Mouse (Mus musculus) midbrain, embryonic 13.5 days (tissue): ENCODE measurements around the gene Cenpb. TPM values are rescaled to one million over a fixed set of nuclear protein-coding genes. Genes with fewer than 3 reads are reported as not detected.
A peak's percentile ranks its signal among the peaks of the same experiment; 100 is the strongest.
"Not testable (repeated sequence)": the region's sequence is repeated elsewhere in the genome, so short reads cannot be mapped to it uniquely, and the experiment has no call there.

Experiments
- ATAC-seq: fragments of 200-750 bp; cut with Nextera tagmentation; 2 replicates; pipeline ENCODE4 v1.8.0; 2017; ENCODE audit warnings: mild to moderate bottlenecking, moderate TSS enrichment, moderate library complexity
- H3K27ac ChIP-seq: fragments of 300-500 bp; sonication (generic); 2 replicates; pipeline ENCODE4 v1.5.1; 2015; ENCODE audit warnings: inconsistent platforms, mild to moderate bottlenecking, moderate library complexity
- H3K27me3 ChIP-seq: fragments of 300-500 bp; sonication (generic); 2 replicates; pipeline ENCODE4 v1.6.1; 2015; ENCODE audit warnings: mild to moderate bottlenecking, inconsistent platforms
- H3K36me3 ChIP-seq: fragments of 300-500 bp; sonication (generic); 2 replicates; pipeline ENCODE4 v1.6.1; 2015; ENCODE audit warnings: mild to moderate bottlenecking, inconsistent platforms
- H3K4me1 ChIP-seq: fragments of 300-500 bp; sonication (generic); replicated peaks from 2 replicates; pipeline ENCODE4 v1.6.1; 2015; ENCODE audit warnings: inconsistent platforms
- H3K4me2 ChIP-seq: fragments of 300-500 bp; sonication (generic); replicated peaks from 2 replicates; pipeline ENCODE4 v1.6.1; 2015; ENCODE audit warnings: moderate library complexity, mild to moderate bottlenecking, inconsistent platforms
- H3K4me3 ChIP-seq: fragments of 300-500 bp; sonication (generic); replicated peaks from 2 replicates; pipeline ENCODE4 v1.5.1; 2015; ENCODE audit warnings: mild to moderate bottlenecking, inconsistent platforms
- H3K9ac ChIP-seq: fragments of 300-500 bp; sonication (generic); replicated peaks from 2 replicates; pipeline ENCODE4 v1.6.1; 2015; ENCODE audit warnings: mild to moderate bottlenecking, inconsistent platforms
- H3K9me3 ChIP-seq: fragments of 300-500 bp; sonication (generic); 2 replicates; pipeline ENCODE4 v1.6.1; 2016; ENCODE audit warnings: mild to moderate bottlenecking, inconsistent platforms
- WGBS: fragments of 180-500 bp; shearing (Covaris S2); methylation state at CpG from one replicate; pipeline ENCODE4 v1.1.7; 2015; 5-methylcytosine and 5-hydroxymethylcytosine counted together
- polyA plus RNA-seq: library from polyadenylated mRNA; unstranded; fragments of >200 nt; fragmentation: Nextera tagmentation; extraction: Ambion mirVana; gene quantifications from 2 replicates; pipeline ENCODE4 v1.2.1, GENCODE M21; 2015

Cenpb gene
- 13.3 and 15.0 TPM in 2 replicates for polyA plus RNA-seq

GRCm38 (mm10) chr2:131179990-131180587 lies at the start of gene Cenpb:
Cenpb (minus strand) TSS chr2:131180067.
- Histone ChIP-seq H3K4me1 (peaks cover 43% of the 10 kb centered on the region), H3K9me3 (no peaks in the 10 kb centered on the region), H3K4me2 (peak within 1 kb of the TSS; percentile 98), H3K9ac (peak within 1 kb of the TSS; percentile 97), H3K4me3 (peak within 1 kb of the TSS; percentile 88), H3K27ac (peak within 1 kb of the TSS; percentile 96), H3K27me3 (no peaks in the 10 kb centered on the region), H3K36me3 (0 out of 2 replicates have a peak, but pooled peaks cover 11% of the 10 kb centered on the region)
- 3% methylated on average over 55 of the region's 57 CpGs for WGBS
- peak; percentile 85 for ATAC-seq

DNA sequence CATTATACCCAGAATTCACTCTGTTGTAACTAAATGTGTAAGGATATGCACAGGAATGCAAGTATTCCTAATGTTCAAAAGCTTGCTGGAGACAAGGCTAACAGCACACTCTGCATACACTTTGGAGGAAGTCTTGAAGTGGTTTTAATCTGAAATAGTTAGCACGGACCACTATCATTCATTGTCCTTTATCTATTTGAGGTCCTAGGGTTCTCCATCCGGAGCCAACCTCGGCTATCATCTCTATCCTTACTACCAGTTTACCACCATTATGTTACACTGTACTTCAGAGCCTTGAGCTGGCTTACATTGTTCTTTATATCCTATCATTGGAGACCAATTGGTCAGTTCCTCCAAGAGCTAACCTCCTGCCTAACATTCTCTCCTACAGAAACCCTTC lies 47.4 kb upstream of the Cenpb start:
- Histone ChIP-seq H3K27ac (no peak overlapping the region), H3K4me1 (no peaks in the 10 kb centered on the region), H3K36me3 (no peaks in the 10 kb centered on the region), H3K9me3 (no peaks in the 10 kb centered on the region), H3K4me3 (no peak overlapping the region), H3K27me3 (no peaks in the 10 kb centered on the region), H3K4me2 (no peak overlapping the region), H3K9ac (no peak overlapping the region)
- 89% methylated on average over 3 of the region's 3 CpGs for WGBS
- no peak for ATAC-seq

DNA sequence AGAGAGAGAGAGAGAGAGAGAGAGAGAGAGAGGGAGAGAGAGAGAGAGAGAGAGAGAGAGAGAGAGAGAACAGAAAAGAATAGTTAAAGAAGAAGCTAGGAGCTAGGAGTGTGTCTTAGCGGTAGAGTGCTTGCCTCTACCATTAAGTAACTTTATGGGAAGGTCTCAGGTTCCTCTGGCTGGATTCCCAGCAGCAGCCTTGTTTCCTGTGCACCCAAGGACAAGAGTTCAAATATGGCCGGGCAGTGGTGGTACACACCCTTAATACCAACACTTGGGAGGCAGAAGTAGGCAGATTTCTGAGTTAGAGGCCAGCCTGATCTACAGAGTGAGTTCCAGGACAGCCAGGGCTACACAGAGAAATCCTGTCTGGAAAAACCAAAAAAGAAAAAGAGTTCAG lies 46.8 kb upstream of the Cenpb start:
- H3K9ac ChIP-seq, ATAC-seq, H3K9me3 ChIP-seq, H3K36me3 ChIP-seq, H3K27me3 ChIP-seq, H3K4me2 ChIP-seq, H3K4me1 ChIP-seq, H3K27ac ChIP-seq, H3K4me3 ChIP-seq: not testable (repeated sequence)
- 88% methylated on average over 2 of the region's 2 CpGs for WGBS

DNA sequence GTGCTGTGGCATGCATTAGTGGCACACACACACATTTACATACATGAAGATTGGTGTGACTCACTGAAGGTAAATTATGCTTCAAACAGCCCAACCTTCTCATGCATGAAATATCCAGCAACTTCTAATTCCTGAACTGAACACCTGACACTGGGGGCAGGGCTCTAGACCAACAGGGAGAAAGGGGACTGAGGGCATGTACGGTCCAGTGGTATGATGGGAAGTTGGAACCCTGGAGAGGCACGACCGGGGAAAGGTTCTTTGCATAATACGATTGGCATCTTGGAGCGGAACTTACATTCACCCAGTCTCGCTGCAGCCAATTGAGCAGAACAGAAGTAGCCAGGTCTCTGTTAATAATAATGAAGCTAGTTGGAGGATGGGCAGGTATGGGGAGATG lies 45.3 kb upstream of the Cenpb start:
- Histone ChIP-seq H3K9me3 (no peaks in the 10 kb centered on the region), H3K27me3 (no peaks in the 10 kb centered on the region), H3K9ac (no peak overlapping the region), H3K4me3 (no peak overlapping the region), H3K27ac (no peak overlapping the region), H3K4me1 (no peaks in the 10 kb centered on the region), H3K36me3 (no peaks in the 10 kb centered on the region), H3K4me2 (no peak overlapping the region)
- WGBS: 90% methylated on average over 6 of the region's 6 CpGs
- ATAC-seq: no peak

GRCm38 (mm10) chr2:131223569-131223968 lies 43.7 kb upstream of the Cenpb start:
- no peaks in the 10 kb centered on the region for H3K27me3 ChIP-seq
- ATAC-seq: no peak
- no peaks in the 10 kb centered on the region for H3K36me3 ChIP-seq
- H3K4me2 ChIP-seq: no peak overlapping the region
- 63% methylated on average over 1 of the region's 1 CpGs for WGBS
- H3K27ac ChIP-seq: no peak overlapping the region
- H3K4me1 ChIP-seq: no peaks in the 10 kb centered on the region
- H3K9me3 ChIP-seq: no peaks in the 10 kb centered on the region
- no peak overlapping the region for H3K9ac ChIP-seq
- H3K4me3 ChIP-seq: no peak overlapping the region

DNA sequence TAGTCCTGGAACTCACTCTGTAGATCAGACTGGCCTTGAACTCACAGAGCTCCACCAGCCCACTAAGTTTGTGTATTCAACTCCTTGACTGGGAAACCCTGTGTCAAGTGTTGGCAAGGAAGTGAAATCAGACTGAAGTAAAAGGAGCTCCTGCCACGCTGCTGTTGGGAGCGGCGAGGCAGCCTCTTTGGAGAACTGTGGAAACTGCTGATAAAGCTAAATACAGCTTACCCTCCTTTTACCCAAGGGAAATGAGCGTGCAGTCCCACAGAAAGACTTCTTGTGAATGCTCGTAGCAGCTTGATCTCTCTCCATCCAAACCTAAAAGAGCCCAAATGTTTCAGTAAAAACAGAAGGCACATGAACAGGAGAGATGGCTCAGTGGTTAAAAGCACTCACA lies 42.7 kb upstream of the Cenpb start:
- H3K4me1 ChIP-seq: no peaks in the 10 kb centered on the region
- H3K4me3 ChIP-seq: no peak overlapping the region
- H3K27ac ChIP-seq: no peak overlapping the region
- ATAC-seq: no peak
- H3K9me3 ChIP-seq: no peaks in the 10 kb centered on the region
- H3K4me2 ChIP-seq: no peak overlapping the region
- WGBS: 70% methylated on average over 5 of the region's 5 CpGs
- H3K9ac ChIP-seq: no peak overlapping the region
- H3K36me3 ChIP-seq: no peaks in the 10 kb centered on the region
- no peaks in the 10 kb centered on the region for H3K27me3 ChIP-seq

DNA sequence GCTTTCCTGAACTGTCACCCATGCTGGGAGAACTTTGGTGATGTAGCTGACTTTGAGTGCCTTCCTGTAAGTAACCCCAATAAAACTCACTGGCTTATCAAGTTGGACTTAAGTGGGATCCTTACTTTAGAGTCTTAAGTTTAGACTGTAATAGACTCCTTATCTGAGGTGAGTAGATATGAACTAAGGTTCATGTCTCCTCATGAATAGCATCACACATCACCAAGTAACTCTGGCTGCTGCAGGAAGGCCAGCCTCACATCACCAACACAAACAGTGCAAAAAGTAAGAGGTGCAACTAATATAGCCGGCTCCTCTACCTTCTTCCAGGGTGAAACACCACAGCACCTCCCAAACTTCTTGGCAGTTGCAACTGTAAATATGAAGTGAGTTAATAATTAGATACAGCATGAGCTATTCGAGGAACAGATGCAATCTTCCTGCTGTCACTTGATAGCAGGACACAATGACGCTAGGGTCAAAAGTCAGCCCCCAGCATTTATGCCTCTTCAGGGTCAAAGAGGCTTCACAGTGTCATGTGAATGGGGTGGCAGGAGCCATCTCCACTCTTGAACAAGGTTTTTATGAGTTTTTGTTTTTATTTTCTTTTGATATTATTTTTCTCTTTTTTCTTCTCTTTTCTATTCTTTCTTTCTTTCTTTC lies 42.1 kb upstream of the Cenpb start:
- Histone ChIP-seq H3K4me2 (no peak overlapping the region), H3K9ac (no peak overlapping the region), H3K4me1 (no peaks in the 10 kb centered on the region), H3K36me3 (no peaks in the 10 kb centered on the region), H3K9me3 (no peaks in the 10 kb centered on the region), H3K27ac (no peak overlapping the region), H3K4me3 (no peak overlapping the region), H3K27me3 (no peaks in the 10 kb centered on the region)
- WGBS: 87% methylated on average over 3 of the region's 3 CpGs
- ATAC-seq: no peak

- Histone ChIP-seq H3K27ac (no peak overlapping the region), H3K4me1 (no peaks in the 10 kb centered on the region), H3K27me3 (no peaks in the 10 kb centered on the region), H3K36me3 (no peaks in the 10 kb centered on the region), H3K9me3 (no peaks in the 10 kb centered on the region), H3K9ac (no peak overlapping the region), H3K4me3 (no peak overlapping the region), H3K4me2 (no peak overlapping the region)
- WGBS: 72% methylated on average over 4 of the region's 4 CpGs
- ATAC-seq: no peak
These were observed 40.2 kb upstream of the Cenpb start for GRCm38 (mm10) chr2:131220030-131220429.

GRCm38 (mm10) chr2:131215941-131216858 lies 36.3 kb upstream of the Cenpb start:
- WGBS: 92% methylated on average over 7 of the region's 7 CpGs
- H3K4me1 ChIP-seq: peaks cover 11% of the 10 kb centered on the region
- H3K4me3 ChIP-seq: no peak overlapping the region
- H3K36me3 ChIP-seq: peaks cover 18% of the 10 kb centered on the region
- H3K9me3 ChIP-seq: no peaks in the 10 kb centered on the region
- H3K27ac ChIP-seq: no peak overlapping the region
- H3K4me2 ChIP-seq: no peak overlapping the region
- H3K9ac ChIP-seq: no peak overlapping the region
- ATAC-seq: no peak
- no peaks in the 10 kb centered on the region for H3K27me3 ChIP-seq

GRCm38 (mm10) chr2:131213773-131214172 lies 33.9 kb upstream of the Cenpb start:
- ATAC-seq: no peak
- WGBS: 93% methylated on average over 7 of the region's 7 CpGs

DNA sequence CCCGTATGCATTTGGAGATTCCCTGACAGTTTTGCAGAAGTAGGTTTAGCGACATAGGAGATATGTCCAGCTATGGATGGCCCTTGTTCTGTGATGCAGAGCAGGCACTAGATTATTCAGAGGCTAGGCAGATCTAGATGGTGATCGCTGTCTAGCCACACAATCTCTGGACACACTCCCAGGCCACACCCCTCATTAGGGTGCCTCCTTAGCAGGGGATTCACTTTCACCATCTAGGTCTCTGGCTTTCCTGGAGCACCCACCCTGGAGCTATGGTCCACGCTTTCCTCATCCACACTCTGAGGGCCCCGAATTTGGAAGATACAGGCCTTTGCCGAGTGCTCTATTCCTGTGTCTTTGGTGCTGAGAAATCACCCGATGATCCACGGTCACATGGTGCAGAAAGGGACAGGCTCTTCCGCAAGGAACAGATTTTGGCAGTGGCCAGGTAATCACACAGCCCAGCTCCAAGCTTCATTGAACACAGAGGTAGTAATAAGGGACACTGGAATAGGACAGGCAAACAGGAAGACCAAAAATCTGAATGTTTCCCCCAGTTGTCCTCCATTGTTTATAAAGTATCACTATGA lies 31.3 kb upstream of the Cenpb start:
- Histone ChIP-seq H3K27ac (peak overlapping the region; percentile 88), H3K9ac (peak overlapping the region; percentile 73), H3K27me3 (no peaks in the 10 kb centered on the region), H3K9me3 (no peaks in the 10 kb centered on the region), H3K4me1 (peaks cover 23% of the 10 kb centered on the region), H3K36me3 (peaks cover 18% of the 10 kb centered on the region), H3K4me3 (peak overlapping the region; percentile 60), H3K4me2 (peak overlapping the region; percentile 67)
- WGBS: 75% methylated on average over 9 of the region's 9 CpGs
- no peak for ATAC-seq

More at GRCm38 (mm10) chr2:131213773-131214172, 33.9 kb upstream of the Cenpb start:
- H3K9me3 ChIP-seq: no peaks in the 10 kb centered on the region
- H3K27me3 ChIP-seq: no peaks in the 10 kb centered on the region
- H3K4me3 ChIP-seq: no peak overlapping the region
- H3K9ac ChIP-seq: no peak overlapping the region; the same call in 1 of the 2 replicates
- peaks cover 18% of the 10 kb centered on the region for H3K36me3 ChIP-seq
- no peak overlapping the region for H3K4me2 ChIP-seq
- no peak overlapping the region for H3K27ac ChIP-seq
- H3K4me1 ChIP-seq: peaks cover 23% of the 10 kb centered on the region
